10 mouse cellular contexts compared by ENCODE assay signal in the genomic region with DNA sequence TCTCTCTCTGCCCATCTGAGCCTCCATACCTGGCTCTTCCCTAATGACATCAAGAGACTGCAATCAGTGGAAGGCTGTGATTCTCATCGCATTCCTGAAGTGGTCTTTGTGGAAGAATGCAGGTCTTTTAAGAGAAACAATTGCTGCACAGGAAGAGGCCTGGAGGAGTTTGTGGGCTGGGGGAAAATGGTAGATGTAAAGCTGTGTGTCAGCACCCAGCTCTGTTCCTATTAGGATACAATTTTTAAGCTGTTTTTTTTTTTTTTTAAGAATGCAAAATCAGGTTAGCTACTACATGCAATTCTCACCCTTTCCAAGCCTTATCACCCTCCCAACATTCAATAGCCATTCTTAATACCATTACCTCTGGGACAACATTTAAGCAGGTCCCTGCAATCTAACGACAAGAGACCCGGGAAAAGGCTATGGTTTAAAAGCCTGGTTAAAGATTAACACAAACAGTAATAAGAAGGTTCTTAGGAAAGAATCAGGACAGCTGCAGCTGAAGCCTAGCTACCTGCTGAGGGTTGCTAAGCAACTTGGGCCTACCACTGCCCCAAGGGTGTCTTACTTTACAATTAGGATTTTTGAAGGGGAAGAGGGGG. TPM values are rescaled to one million over a fixed set of nuclear protein-coding genes. Genes with fewer than 3 reads are reported as not detected.
A peak's percentile ranks its signal among the peaks of the same experiment; 100 is the strongest.
DNase-seq lines count a peak whose midpoint lies in the region; ATAC-seq and TF ChIP-seq lines count a peak whose summit lies in the region.
"Had no signal": no experiment of that assay in that cellular context is flagged by ENCODE, and none has a peak within 500 bp of the region (broad histone marks: within the 10 kb centered on the region; RNA-seq: fewer than 3 reads in every experiment).

No protein-coding gene starts in this region.

- H3K4me2 ChIP-seq in forebrain, embryonic 15.5 days (replicated peaks): no peak overlapping the region
- H3K4me2 ChIP-seq in kidney, postnatal 0 days (ENCODE audit: low read length): no peak overlapping the region
- peak overlapping the region; percentile 32 for H3K4me2 ChIP-seq in neural tube, embryonic 13.5 days
- H3K4me2 ChIP-seq: liver, embryonic 13.5 days had no signal

- H3K4me3 ChIP-seq in forebrain, embryonic 15.5 days: no peak overlapping the region
- H3K4me3 ChIP-seq in kidney, postnatal 0 days (replicated peaks; ENCODE audit: low read depth, low read length): no peak overlapping the region
- H3K4me3 ChIP-seq in neural tube, embryonic 13.5 days: no peak overlapping the region
- H3K4me3 ChIP-seq: liver, embryonic 13.5 days had no signal

- H3K9me3 ChIP-seq in forebrain, embryonic 15.5 days: no peaks in the 10 kb centered on the region
- H3K9me3 ChIP-seq in kidney, postnatal 0 days (replicated peaks; ENCODE audit: low read length): no peaks in the 10 kb centered on the region
- H3K9me3 ChIP-seq in neural tube, embryonic 13.5 days: no peaks in the 10 kb centered on the region
- H3K9me3 ChIP-seq: liver, embryonic 13.5 days had no signal

- no peak overlapping the region for H3K9ac ChIP-seq in forebrain, embryonic 15.5 days (replicated peaks)
- no peak overlapping the region for H3K9ac ChIP-seq in kidney, postnatal 0 days (ENCODE audit: low read depth, low read length)
- H3K9ac ChIP-seq in neural tube, embryonic 13.5 days: no peak overlapping the region
- H3K9ac ChIP-seq: liver, embryonic 13.5 days had no signal

- H3K27ac ChIP-seq in forebrain, embryonic 15.5 days (replicated peaks): peak overlapping the region; percentile 81
- no peak overlapping the region for H3K27ac ChIP-seq in kidney, postnatal 0 days
- peak overlapping the region; percentile 87 for H3K27ac ChIP-seq in neural tube, embryonic 13.5 days (replicated peaks)
- H3K27ac ChIP-seq: liver, embryonic 13.5 days had no signal

- peak; percentile 36 for DNase-seq in left cerebral cortex, postnatal 4 days
- DNase-seq in left cerebral cortex, postnatal 10 days (ENCODE audit: extremely low spot score in 1 of 2, low spot score in 2 of 2): no peak
- peak; percentile 44 for DNase-seq in kidney, postnatal 0 days (ENCODE audit: low spot score)
- no peak for DNase-seq in left cerebral cortex, adult 9 months (ENCODE audit: low spot score in 2 of 2)
- no peak for DNase-seq in T-cell, adult 2 months (ENCODE audit: low spot score)
- DNase-seq in heart, adult 11 months: no peak
- DNase-seq: adrenal gland, postnatal 36 days; liver, embryonic 13.5 days had no signal

- intact Hi-C loops in left cerebral cortex, postnatal 4 days (cut with DNase I): no loop called here
- intact Hi-C loops in left cerebral cortex, postnatal 10 days (cut with DNase I): no loop called here

- no peak for TF ChIP-seq CTCF in kidney, postnatal 0 days (IDR thresholded peaks at IDR 0.05; ENCODE audit: low read depth)

- H3K4me1 ChIP-seq in forebrain, embryonic 15.5 days: peaks cover 31% of the 10 kb centered on the region
- no peaks in the 10 kb centered on the region for H3K4me1 ChIP-seq in kidney, postnatal 0 days (replicated peaks; ENCODE audit: insufficient read depth, low read length)
- peaks cover 41% of the 10 kb centered on the region for H3K4me1 ChIP-seq in neural tube, embryonic 13.5 days (replicated peaks)

- no peaks in the 10 kb centered on the region for H3K36me3 ChIP-seq in forebrain, embryonic 15.5 days
- no peaks in the 10 kb centered on the region for H3K36me3 ChIP-seq in kidney, postnatal 0 days (ENCODE audit: insufficient read depth, low read length)
- H3K36me3 ChIP-seq in neural tube, embryonic 13.5 days: no peaks in the 10 kb centered on the region
- H3K36me3 ChIP-seq: liver, embryonic 13.5 days had no signal

- ATAC-seq in forebrain, embryonic 15.5 days (replicated peaks): peak; percentile 84
- ATAC-seq in kidney, postnatal 0 days (replicated peaks; ENCODE audit: low FRiP score, low read depth): no peak
- ATAC-seq in neural tube, embryonic 13.5 days (ENCODE audit: low read depth): peak; percentile 95

- H3K27me3 ChIP-seq in forebrain, embryonic 15.5 days: no peaks in the 10 kb centered on the region
- H3K27me3 ChIP-seq in kidney, postnatal 0 days (ENCODE audit: insufficient read depth, low read length): no peaks in the 10 kb centered on the region
- no peaks in the 10 kb centered on the region for H3K27me3 ChIP-seq in neural tube, embryonic 13.5 days
- H3K27me3 ChIP-seq: liver, embryonic 13.5 days had no signal

- WGBS in forebrain, embryonic 15.5 days: under 1% methylated on average over 3 of the region's 3 CpGs
- 9% methylated on average over 3 of the region's 3 CpGs for WGBS in kidney, postnatal 0 days
- WGBS in neural tube, embryonic 13.5 days: 2% methylated on average over 3 of the region's 3 CpGs

RNA-seq across cellular contexts. Expression of a gene that starts 37.5 kb away (rescaled TPM):
- 100 to 1,000 TPM; 127 to 136 TPM for total RNA-seq in left cerebral cortex, postnatal 4 days (2021)
- 10 to 100 TPM; 87.3 to 93.7 TPM for total RNA-seq in left cerebral cortex, postnatal 10 days (2021)
- 2.1 and 2.4 TPM in 2 replicates for polyA plus RNA-seq in forebrain, embryonic 15.5 days (2015; fragmentation: Nextera tagmentation; extraction: Ambion mirVana)
- 7.1 and 9.7 TPM in 2 replicates for polyA plus RNA-seq in kidney, postnatal 0 days (2015; fragmentation: Nextera tagmentation; extraction: Ambion mirVana)
- polyA plus RNA-seq in neural tube, embryonic 13.5 days (2015; fragmentation: Nextera tagmentation; extraction: Ambion mirVana): 3.5 and 9.1 TPM in 2 replicates

Comparison
In these comparisons a context has a peak if more than half of its experiments do, and no peak if none do; other contexts are left out.
1. DNase-seq: peak in left cerebral cortex, postnatal 4 days (single experiment) and kidney, postnatal 0 days (single experiment); none in left cerebral cortex, postnatal 10 days (0 of 2), left cerebral cortex, adult 9 months (0 of 2), T-cell, adult 2 months (single experiment) and heart, adult 11 months (single experiment).